Mouse (Mus musculus): ENCODE measurements around the gene Gm43720. TPM values are rescaled to one million over a fixed set of nuclear protein-coding genes. Genes with fewer than 3 reads are reported as not detected.

Gm43720 gene
- total RNA-seq (2022): not detected

- DNase-seq (ENCODE audit: low spot score in 2 of 2): peak; percentile 50 to 67
These were observed at the start of gene Gm43720, which contains the start of the genes Gpc2 and Stag3 for GRCm38 (mm10) chr5:138279585-138280424. TSS of gene Gm43720 (minus strand) at chr5:138279958. TSS of gene Gpc2 (minus strand) at chr5:138280005. TSS of gene Stag3 (plus strand) at chr5:138280240.

DNA sequence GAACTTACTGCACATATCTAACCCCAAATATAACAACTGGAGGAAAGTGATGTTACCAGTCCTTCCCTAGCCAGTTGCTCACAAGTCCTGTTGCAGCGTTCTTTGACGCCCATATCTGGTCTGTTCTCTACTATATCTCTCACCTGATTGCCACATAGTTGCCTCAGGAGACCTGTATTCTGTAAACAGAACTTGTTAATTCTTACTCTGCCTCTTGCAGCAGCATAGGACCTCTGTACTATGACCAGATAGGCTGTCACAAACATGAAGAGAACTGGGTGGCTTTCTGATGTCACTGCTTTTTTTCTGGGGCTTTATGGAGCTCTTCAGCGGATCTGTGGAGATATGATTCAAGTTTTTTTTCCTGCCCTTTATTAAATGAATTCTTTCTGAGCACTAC lies 33.0 kb upstream of the Gm43720 start:
- no peak for DNase-seq (ENCODE audit: low spot score in 2 of 2)

DNA sequence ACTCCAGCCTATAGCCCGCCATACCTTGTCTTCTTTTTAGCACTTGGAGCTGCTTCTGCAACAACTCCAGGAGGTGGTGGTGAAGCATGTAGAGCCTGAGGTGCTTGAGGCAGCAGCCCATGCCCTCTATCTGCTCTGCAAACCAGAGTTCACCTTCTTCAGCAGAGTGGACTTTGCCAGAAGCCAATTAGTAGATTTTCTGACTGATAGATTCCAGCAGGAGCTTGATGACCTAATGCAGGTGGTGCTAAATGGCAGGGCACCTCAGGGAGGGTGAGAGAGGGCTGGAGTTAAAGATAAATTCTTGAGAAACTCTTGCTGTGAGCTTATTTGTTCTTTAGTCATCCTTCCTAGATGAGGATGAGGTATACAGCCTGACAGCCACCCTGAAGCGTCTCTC lies 19.9 kb upstream of the Gm43720 start:
- no peak for DNase-seq (ENCODE audit: low spot score in 2 of 2)

DNA sequence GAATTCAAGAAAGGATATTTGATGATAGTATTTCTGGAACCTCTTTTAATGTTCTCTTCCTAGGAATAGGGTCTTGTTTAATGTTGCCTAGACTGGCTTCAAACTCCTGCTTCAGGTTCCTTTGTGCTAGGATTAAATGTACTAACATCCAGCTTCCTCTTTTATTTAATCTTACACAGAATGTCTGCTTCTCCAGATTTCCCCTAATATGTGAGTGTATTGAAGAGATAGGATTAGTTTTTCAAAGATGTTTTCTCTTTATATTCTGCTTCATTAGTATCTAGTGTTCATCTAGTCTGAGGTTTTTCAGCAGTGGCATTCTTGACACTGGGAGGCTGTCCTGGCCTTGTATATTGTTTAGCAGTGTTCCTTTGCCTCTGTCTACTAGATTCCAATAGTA lies 14.4 kb upstream of the Gm43720 start:
- DNase-seq (ENCODE audit: low spot score in 2 of 2): no peak

DNA sequence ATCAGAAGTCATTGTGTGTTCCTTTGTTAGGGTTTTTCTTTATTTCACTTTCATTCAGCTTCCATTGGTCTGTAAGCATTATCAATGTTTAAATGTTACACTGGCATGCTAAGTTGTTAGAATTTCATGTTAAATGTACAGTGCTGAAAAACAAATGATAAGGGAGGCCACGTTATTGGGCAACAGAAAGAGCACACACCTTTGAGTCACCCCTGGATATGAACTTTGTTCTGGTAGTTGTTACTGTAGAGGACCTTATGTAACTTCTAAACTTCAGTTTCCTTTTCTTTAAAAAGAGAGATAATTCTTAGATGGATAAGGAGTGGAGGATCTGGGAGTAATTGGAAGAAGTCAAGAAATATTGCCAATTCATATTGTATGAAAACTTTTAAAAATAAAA lies 11.9 kb upstream of the Gm43720 start:
- DNase-seq (ENCODE audit: low spot score in 2 of 2): no peak

DNA sequence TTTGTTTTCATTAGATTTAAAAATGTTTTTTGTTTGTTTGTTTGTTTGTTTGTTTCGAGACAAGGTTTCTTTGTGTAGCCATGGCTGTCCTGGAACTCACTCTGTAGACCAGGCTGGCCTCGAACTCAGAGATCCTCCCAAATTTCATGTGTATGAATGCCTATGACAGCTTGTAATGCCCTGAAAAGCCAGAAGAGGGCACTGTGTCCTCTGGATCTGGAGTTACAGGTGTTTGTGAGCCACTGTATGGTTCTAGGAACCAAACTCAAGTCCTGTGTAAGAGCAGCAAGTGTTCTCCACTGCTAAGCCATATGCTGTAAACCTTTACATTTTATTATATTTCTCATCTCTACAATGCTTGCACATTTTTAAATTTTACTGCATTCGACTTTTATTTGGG lies 8.1 kb upstream of the Gm43720 start:
- no peak for DNase-seq (ENCODE audit: low spot score in 2 of 2)

DNA sequence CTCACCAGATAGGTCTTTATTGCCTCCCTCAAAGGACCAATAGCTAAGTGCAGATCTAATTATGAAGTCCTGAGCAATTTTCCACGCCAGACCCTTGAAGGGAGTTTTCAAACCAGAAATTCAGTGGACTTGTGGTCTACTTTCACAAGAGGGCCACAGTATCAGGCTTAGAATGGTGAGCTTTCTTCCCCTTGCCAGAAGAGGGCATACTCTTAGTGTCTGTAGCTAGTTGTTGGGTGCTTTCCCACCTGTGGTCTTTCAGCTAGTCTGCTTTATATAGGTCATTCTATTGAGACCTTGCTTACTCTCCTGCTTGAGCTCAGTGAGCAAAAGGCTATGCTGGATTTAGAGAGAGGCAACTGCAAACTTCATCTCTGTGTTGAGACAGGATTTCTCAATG lies 3.8 kb upstream of the Gm43720 start:
- DNase-seq (ENCODE audit: low spot score in 2 of 2): no peak

DNA sequence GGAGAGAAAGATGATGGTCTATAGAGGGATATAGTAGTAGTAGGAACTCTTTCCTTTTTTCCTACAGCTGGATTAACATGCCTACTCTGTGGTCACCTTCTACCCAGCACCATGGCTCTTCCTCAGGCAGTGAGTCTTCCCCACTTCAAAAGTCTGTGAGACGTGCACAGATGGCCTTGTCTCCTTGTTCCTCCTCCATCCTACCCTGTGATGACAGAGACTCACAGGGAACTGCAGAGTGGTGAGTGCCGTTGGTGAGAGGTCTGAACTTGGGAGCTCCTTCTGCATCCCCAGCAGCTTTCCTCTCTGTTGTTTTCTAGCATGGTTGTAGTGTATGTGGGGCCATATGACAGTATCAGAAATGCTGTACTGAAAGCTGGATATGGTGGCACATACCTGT lies 2.0 kb upstream of the Gm43720 start:
- DNase-seq (ENCODE audit: low spot score in 2 of 2): no peak

- DNase-seq (ENCODE audit: low spot score in 2 of 2): no peak
These were observed 1.1 kb upstream of the Gm43720 start for GRCm38 (mm10) chr5:138280829-138281228.

GRCm38 (mm10) chr5:138280425-138280768 lies 639 bp upstream of the Gm43720 start:
- DNase-seq (ENCODE audit: low spot score in 2 of 2): no peak

GRCm38 (mm10) chr5:138277994-138278393 lies 1.8 kb downstream of the Gm43720 start:
- DNase-seq (ENCODE audit: low spot score in 2 of 2): no peak

GRCm38 (mm10) chr5:138275216-138276050 lies 4.3 kb downstream of the Gm43720 start:
- no peak for DNase-seq (ENCODE audit: low spot score in 2 of 2)

DNA sequence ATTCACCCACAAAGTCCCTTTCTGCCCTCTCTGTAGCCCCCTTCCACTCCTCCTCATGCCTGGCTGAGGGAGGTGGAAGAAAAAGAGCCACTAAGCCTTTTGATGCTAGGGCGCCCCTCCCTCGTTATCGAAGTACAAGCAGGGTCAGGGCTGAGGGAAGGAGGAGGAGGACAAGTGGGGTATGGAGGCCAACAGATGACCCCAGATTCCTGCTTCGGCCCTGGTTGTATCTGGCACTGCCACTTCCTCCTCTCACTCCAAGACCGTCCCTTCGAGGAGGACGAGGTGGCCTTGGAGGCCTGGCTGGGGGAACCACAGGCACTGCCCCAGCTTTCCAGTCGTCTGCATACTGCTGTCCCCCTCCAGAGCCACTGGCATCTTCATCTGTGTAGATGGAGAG lies 5.6 kb downstream of the Gm43720 start:
- DNase-seq (ENCODE audit: low spot score in 2 of 2): no peak

GRCm38 (mm10) chr5:138272409-138272923 lies 7.3 kb downstream of the Gm43720 start, which contains the start of gene Gal3st4:
TSS of gene Gal3st4 (minus strand) at chr5:138272840.
- DNase-seq (ENCODE audit: low spot score in 2 of 2): no peak

- DNase-seq (ENCODE audit: low spot score in 2 of 2): no peak
These were observed 8.5 kb downstream of the Gm43720 start for GRCm38 (mm10) chr5:138271232-138271631.

DNA sequence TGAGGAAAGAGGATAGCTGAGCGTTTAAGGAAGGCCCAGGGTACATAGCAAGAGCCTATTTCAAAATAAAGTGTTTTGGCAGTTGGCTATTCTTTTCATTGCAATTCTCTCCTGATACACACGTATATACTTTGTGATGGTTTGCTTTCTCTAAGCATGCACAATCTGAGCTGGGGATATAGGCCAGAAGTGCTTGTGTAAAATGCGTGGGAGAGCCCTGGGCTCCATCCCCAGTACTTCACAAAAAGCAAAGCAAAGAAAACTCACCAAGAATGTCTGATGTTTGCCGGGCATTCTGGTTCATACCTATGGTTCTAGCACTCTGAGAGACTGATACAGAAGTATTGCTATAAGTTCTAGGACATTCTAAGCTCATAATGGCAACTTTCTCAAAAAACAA lies 10.8 kb downstream of the Gm43720 start:
- no peak for DNase-seq (ENCODE audit: low spot score in 2 of 2)

DNA sequence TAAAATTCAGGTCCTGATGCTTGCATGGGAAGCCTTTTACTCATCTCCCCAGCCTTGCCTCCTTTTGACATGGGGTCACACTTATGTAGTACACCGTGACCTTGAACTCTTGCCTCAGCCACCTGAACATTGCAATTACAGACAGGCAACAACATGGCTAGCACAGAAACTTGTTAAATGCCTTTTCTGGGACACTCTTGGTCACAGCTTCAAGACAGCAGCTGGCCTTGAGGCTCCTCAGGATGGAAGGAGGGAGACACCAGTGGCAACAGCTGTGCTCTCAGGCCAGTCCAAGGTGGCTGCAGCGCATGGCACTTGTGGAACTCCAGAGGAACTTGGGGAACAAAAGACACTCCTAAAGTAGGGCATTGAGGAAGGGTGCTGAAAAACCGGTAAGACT lies 12.6 kb downstream of the Gm43720 start:
- DNase-seq (ENCODE audit: low spot score in 2 of 2): peak in 1 of 2 experiments; percentile 4

GRCm38 (mm10) chr5:138265712-138266111 lies 14.0 kb downstream of the Gm43720 start:
- peak in 1 of 2 experiments; percentile 5 for DNase-seq (ENCODE audit: low spot score in 2 of 2)

DNA sequence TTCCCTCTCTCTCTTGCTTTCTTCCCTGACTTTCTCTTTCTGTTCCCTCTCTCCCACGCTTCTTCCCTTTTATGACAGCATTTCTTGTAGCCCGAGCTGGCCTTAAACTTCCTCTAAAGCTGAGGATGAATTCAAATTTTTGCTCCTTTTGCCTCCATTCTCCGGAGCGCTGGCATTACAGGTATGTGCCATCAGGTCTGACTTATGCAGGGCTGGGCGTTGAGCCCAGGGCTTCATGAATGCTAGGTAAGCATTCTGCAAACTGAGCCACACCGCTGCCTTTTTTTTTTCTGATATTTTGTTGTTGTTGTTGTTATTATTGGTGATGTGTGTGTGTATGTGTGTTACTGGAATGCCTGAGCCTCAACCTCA lies 15.6 kb downstream of the Gm43720 start:
- DNase-seq (ENCODE audit: low spot score in 2 of 2): no peak

GRCm38 (mm10) chr5:138263260-138264206 lies 16.2 kb downstream of the Gm43720 start, which contains the start of gene BC037034:
TSS of gene BC037034 (minus strand) at chr5:138264033.
- DNase-seq (ENCODE audit: low spot score in 2 of 2): peak; percentile 78 to 89

All from left cerebral cortex, adult 8-10 months (tissue).